Mouse (Mus musculus) CH12.LX (cell line): ENCODE measurements around the gene Bcl2l14. TPM values are rescaled to one million over a fixed set of nuclear protein-coding genes. Genes with fewer than 3 reads are reported as not detected.

Experiments used
- DNase-seq: peaks from one replicate; pipeline ENCODE4 v3.0.0-alpha.2; 2013; ENCODE audit errors: extremely low read depth
- H3K27ac ChIP-seq: 2 replicates; pipeline ENCODE4 v1.5.1; 2012; ENCODE audit warnings: low read depth, mild to moderate bottlenecking, control low read depth, moderate library complexity; ENCODE audit not compliant: insufficient read depth
- H3K27me3 ChIP-seq: replicated peaks from 2 replicates; pipeline ENCODE3; 2012; ENCODE audit warnings: inconsistent platforms
- H3K36me3 ChIP-seq, 2 experiments: replicated peaks in 1 of 2; 2 replicates each; pipeline versions ENCODE3 to v1.6.1; 2012; ENCODE audit warnings: inconsistent platforms in 1 of 2, low read length in 1 of 2, mild to moderate bottlenecking in 1 of 2, mixed read lengths in 1 of 2, moderate library complexity in 1 of 2; ENCODE audit not compliant: control insufficient read depth in 1 of 2, insufficient read depth in 1 of 2
- H3K4me1 ChIP-seq, 2 experiments: 2 replicates each; pipeline ENCODE4 v1.6.1; 2012; ENCODE audit warnings: inconsistent platforms in 1 of 2, moderate library complexity in 1 of 2; ENCODE audit not compliant: insufficient read depth in 2 of 2, control insufficient read depth in 1 of 2
- H3K4me2 ChIP-seq: 2 replicates; pipeline ENCODE4 v1.6.1; 2012; ENCODE audit warnings: low read depth, mild to moderate bottlenecking, control low read depth; ENCODE audit not compliant: poor library complexity, insufficient read depth, severe bottlenecking
- H3K4me3 ChIP-seq, 3 experiments: fragments of 150-350 bp in 1 of 3; sonication (generic) in 1 of 3; replicated peaks in 1 of 3; 2 replicates each; pipeline versions ENCODE3 to v1.5.1; 2011 to 2012; ENCODE audit warnings: low read depth in 2 of 3, low read length in 2 of 3, mild to moderate bottlenecking in 2 of 3, moderate library complexity in 2 of 3, control low read depth in 1 of 3, improper control_type of control experiment in 1 of 3, inconsistent platforms in 1 of 3, mixed read lengths in 1 of 3; ENCODE audit not compliant: poor library complexity in 1 of 3
- H3K79me2 ChIP-seq: replicated peaks from 2 replicates; pipeline ENCODE4 v1.6.1; 2012; ENCODE audit warnings: mild to moderate bottlenecking, moderate library complexity; ENCODE audit not compliant: control insufficient read depth, poor library complexity, insufficient read depth, severe bottlenecking; ENCODE audit errors: extremely low read depth
- H3K9ac ChIP-seq: 2 replicates; pipeline ENCODE4 v1.6.1; 2012; ENCODE audit warnings: low read depth, mild to moderate bottlenecking, control low read depth, moderate library complexity; ENCODE audit not compliant: insufficient read depth
- H3K9me3 ChIP-seq: replicated peaks from 2 replicates; pipeline ENCODE3; 2012; ENCODE audit warnings: low read length, inconsistent platforms, mixed read lengths
- CHD2 ChIP-seq: IDR thresholded peaks from 2 replicates; pipeline ENCODE4 v1.6.1; 2011; ENCODE audit warnings: low read length, improper control_type of control experiment
- CTCF ChIP-seq, 2 experiments: IDR thresholded peaks in 1 of 2; conservative IDR thresholded peaks in 1 of 2; 2 replicates each; pipeline ENCODE4 v1.5.1; 2011 to 2012; ENCODE audit warnings: low read depth in 2 of 2, low read length in 2 of 2, improper control_type of control experiment in 1 of 2, inconsistent platforms in 1 of 2, mild to moderate bottlenecking in 1 of 2, moderate library complexity in 1 of 2
- E2F4 ChIP-seq: IDR thresholded peaks from 2 replicates; pipeline ENCODE4 v1.6.1; 2011; ENCODE audit warnings: low read depth, low read length, improper control_type of control experiment; ENCODE audit not compliant: insufficient replicate concordance
- ETS1 ChIP-seq: conservative IDR thresholded peaks from 2 replicates; pipeline ENCODE4 v1.6.1; 2012; ENCODE audit warnings: low read depth, mild to moderate bottlenecking, inconsistent platforms, low read length, improper control_type of control experiment, moderate library complexity
- GABPA ChIP-seq: IDR thresholded peaks from 2 replicates; pipeline ENCODE4 v1.6.1; 2012; ENCODE audit warnings: low read depth, low read length, improper control_type of control experiment, inconsistent platforms; ENCODE audit not compliant: insufficient replicate concordance
- HCFC1 ChIP-seq: IDR thresholded peaks from 2 replicates; pipeline ENCODE4 v1.6.1; 2012; ENCODE audit warnings: low read depth, mild to moderate bottlenecking, inconsistent platforms, low read length, improper control_type of control experiment
- IRF4 ChIP-seq: IDR thresholded peaks from 2 replicates; pipeline ENCODE4 v1.6.1; 2014; ENCODE audit warnings: low read depth, mild to moderate bottlenecking, inconsistent platforms, low read length, improper control_type of control experiment
- JUND ChIP-seq: conservative IDR thresholded peaks from 2 replicates; pipeline ENCODE4 v1.6.1; 2011; ENCODE audit warnings: low read depth, low read length, improper control_type of control experiment
- KAT2A ChIP-seq: IDR thresholded peaks from 2 replicates; pipeline ENCODE4 v1.6.1; 2012; ENCODE audit warnings: low read length, improper control_type of control experiment, inconsistent platforms; ENCODE audit not compliant: insufficient replicate concordance
- MAFK ChIP-seq: IDR thresholded peaks from 2 replicates; pipeline ENCODE4 v1.6.1; 2011; ENCODE audit warnings: low read length, improper control_type of control experiment; ENCODE audit not compliant: insufficient replicate concordance
- MAX ChIP-seq: IDR thresholded peaks from 2 replicates; pipeline ENCODE4 v1.6.1; 2011; ENCODE audit warnings: low read length, improper control_type of control experiment
- MAZ ChIP-seq: IDR thresholded peaks from 2 replicates; pipeline ENCODE4 v1.6.1; 2012; ENCODE audit warnings: low read depth, mild to moderate bottlenecking, inconsistent platforms, low read length, improper control_type of control experiment, moderate library complexity
- MEF2A ChIP-seq: IDR thresholded peaks from 2 replicates; pipeline ENCODE4 v1.6.1; 2014; ENCODE audit warnings: low read depth, mild to moderate bottlenecking, inconsistent platforms, low read length, improper control_type of control experiment, borderline replicate concordance
- MXI1 ChIP-seq: IDR thresholded peaks from 2 replicates; pipeline ENCODE4 v1.6.1; 2011; ENCODE audit warnings: mild to moderate bottlenecking, low read depth, low read length, improper control_type of control experiment
- MYC ChIP-seq: IDR thresholded peaks from 2 replicates; pipeline ENCODE4 v1.6.1; 2011; ENCODE audit warnings: low read depth, mild to moderate bottlenecking, improper control_type of control experiment, low read length
- NELFE ChIP-seq: IDR thresholded peaks from 2 replicates; pipeline ENCODE4 v1.6.1; 2011; ENCODE audit warnings: low read depth, low read length, improper control_type of control experiment
- NRF1 ChIP-seq: IDR thresholded peaks from 2 replicates; pipeline ENCODE4 v1.6.1; 2014; ENCODE audit warnings: low read depth, mild to moderate bottlenecking, inconsistent platforms, low read length, improper control_type of control experiment, moderate library complexity
- PAX5 ChIP-seq: IDR thresholded peaks from 2 replicates; pipeline ENCODE4 v1.6.1; 2012; ENCODE audit warnings: low read length, inconsistent platforms, mixed read lengths
- RAD21 ChIP-seq: IDR thresholded peaks from 2 replicates; pipeline ENCODE4 v1.6.1; 2011; ENCODE audit warnings: low read depth, mild to moderate bottlenecking, low read length, improper control_type of control experiment, moderate library complexity
- RCOR1 ChIP-seq: conservative IDR thresholded peaks from 2 replicates; pipeline ENCODE4 v1.6.1; 2012; ENCODE audit warnings: low read depth, mild to moderate bottlenecking, inconsistent platforms, low read length, improper control_type of control experiment
- TCF12 ChIP-seq: IDR thresholded peaks from 2 replicates; pipeline ENCODE4 v1.6.1; 2014; ENCODE audit warnings: low read depth, mild to moderate bottlenecking, inconsistent platforms, low read length, improper control_type of control experiment
- UBTF ChIP-seq: IDR thresholded peaks from 2 replicates; pipeline ENCODE4 v1.6.1; 2012; ENCODE audit warnings: low read depth, mild to moderate bottlenecking, inconsistent platforms, low read length, improper control_type of control experiment, moderate library complexity
- USF1 ChIP-seq: IDR thresholded peaks from 2 replicates; pipeline ENCODE4 v1.6.1; 2014; ENCODE audit warnings: low read depth, mild to moderate bottlenecking, inconsistent platforms, low read length, improper control_type of control experiment
- USF2 ChIP-seq: conservative IDR thresholded peaks from 2 replicates; pipeline ENCODE4 v1.6.1; 2011; ENCODE audit warnings: low read depth, low read length, improper control_type of control experiment
- ZC3H11A ChIP-seq: IDR thresholded peaks from 2 replicates; pipeline ENCODE4 v1.6.1; 2012; ENCODE audit warnings: low read depth, mild to moderate bottlenecking, inconsistent platforms, low read length, improper control_type of control experiment
- dilution Hi-C: fragments of 300-500 bp; cut with MboI; formaldehyde crosslinking; loops from 2 replicates; pipeline ENCODE4 v1.14.3; 2020; ENCODE audit warnings: low sequenced_read_pairs; ENCODE audit not compliant: extremely low pct_unique_long_range_greater_than_20kb, extremely low pct_ligation_motif_present
- in situ Hi-C: fragments of 300-500 bp; cut with MboI; formaldehyde crosslinking; loops from 3 replicates; pipeline ENCODE4 v1.14.3; 2019; ENCODE audit warnings: low sequenced_read_pairs, low pct_ligation_motif_present, low pct_unique_long_range_greater_than_20kb, mixed read lengths
- polyA plus RNA-seq: library from polyadenylated mRNA; unstranded; fragments of >175 nt; gene quantifications from 2 replicates; pipeline ENCODE4 v1.2.1, GENCODE M21; 2012; ENCODE audit warnings: low read depth; ENCODE audit not compliant: insufficient read length
- total RNA-seq, 2 experiments: library from RNA; depleted of rRNA; stranded (reverse); fragments of 300-350 nt in 1 of 2; fragments of >200 nt in 1 of 2; gene quantifications; 2 replicates each; pipeline ENCODE4 v1.2.3; 2012 to 2014

The Bcl2l14 gene
- total and polyA plus RNA-seq, 3 experiments = 0.93 to 4.4 (median 3.0) TPM

GRCm38 (mm10) chr6:134443198-134443904, 47.2 kb downstream of the Bcl2l14 start:
- in situ Hi-C loops (loop anchor here (25.0 kb wide), 1 partner anchor 419 kb away; no protein-coding TSS in a partner anchor), dilution Hi-C loops (no loop called here)
- no peak overlapping the region for H3K4me3 ChIP-seq
- no peak for DNase-seq
- H3K36me3 ChIP-seq = peaks cover 4 to 25% of the 10 kb centered on the region in 2 experiments
- H3K27ac ChIP-seq = no peak overlapping the region
- no peaks in the 10 kb centered on the region for H3K79me2 ChIP-seq
- TF ChIP-seq USF1 (no peak), MEF2A (no peak), NRF1 (no peak), MXI1 (no peak), MAFK (no peak), CHD2 (no peak), MAZ (no peak), UBTF (no peak), HCFC1 (no peak), E2F4 (no peak), JUND (no peak), GABPA (no peak), TCF12 (no peak), CTCF (conservative IDR thresholded peaks at IDR 0.05 in 1 of 2, IDR thresholded peaks at IDR 0.05 in 1 of 2; ENCODE audit: low read depth in 2 of 2, low read length in 2 of 2) (no peak), ETS1 (no peak), RCOR1 (no peak), NELFE (no peak), KAT2A (no peak)
- H3K4me1 ChIP-seq = peaks cover 0 to 11% of the 10 kb centered on the region in 2 experiments; a peak in 1 of 4 replicates
- H3K27me3 ChIP-seq = no peaks in the 10 kb centered on the region
- no peak overlapping the region for H3K9ac ChIP-seq
- peaks cover 4% of the 10 kb centered on the region for H3K9me3 ChIP-seq
- H3K4me2 ChIP-seq = no peak overlapping the region

DNA sequence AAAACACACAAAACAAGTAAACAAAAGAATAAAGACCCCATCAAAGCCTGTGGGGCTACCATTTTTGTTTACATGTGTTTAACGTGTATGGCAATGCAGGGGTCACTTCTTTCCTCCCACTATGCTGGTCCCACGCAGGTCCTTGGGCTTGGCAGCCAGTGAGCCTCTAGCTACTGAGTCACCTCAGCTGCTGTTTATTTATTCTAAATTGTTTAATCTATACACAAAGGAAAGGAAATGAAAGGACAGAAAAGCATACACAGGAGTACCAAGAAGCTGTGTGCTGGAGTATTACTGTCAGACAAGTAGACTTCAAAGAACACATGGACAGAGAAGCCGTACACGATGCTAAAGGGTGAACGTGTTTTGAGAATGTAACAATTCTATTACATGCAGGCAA, 47.8 kb downstream of the Bcl2l14 start:
- Histone ChIP-seq H3K27me3 (no peaks in the 10 kb centered on the region), H3K36me3 (peaks cover 4 to 30% of the 10 kb centered on the region in 2 experiments), H3K4me3 (no peak overlapping the region), H3K27ac (no peak overlapping the region), H3K9me3 (peaks cover 4% of the 10 kb centered on the region), H3K4me2 (no peak overlapping the region), H3K4me1 (peaks cover 0 to 11% of the 10 kb centered on the region in 2 experiments; a peak in 1 of 4 replicates), H3K79me2 (no peaks in the 10 kb centered on the region)
- no peak for DNase-seq
- in situ Hi-C loops = loop anchor here (25.0 kb wide), 1 partner anchor 418 kb away; no protein-coding TSS in a partner anchor
- TF ChIP-seq KAT2A (no peak), UBTF (no peak), RAD21 (no peak), IRF4 (no peak), USF1 (no peak), MEF2A (no peak), HCFC1 (no peak), MYC (no peak), ZC3H11A (no peak), ETS1 (no peak), PAX5 (no peak), USF2 (no peak), RCOR1 (no peak), MAX (no peak), NRF1 (no peak), CTCF (conservative IDR thresholded peaks at IDR 0.05 in 1 of 2, IDR thresholded peaks at IDR 0.05 in 1 of 2; ENCODE audit: low read depth in 2 of 2, low read length in 2 of 2) (no peak), JUND (no peak), MAZ (no peak)
- TF ChIP-seq, all 38 proteins: peak for 0
- dilution Hi-C loops = no loop called here
- no peak overlapping the region for H3K9ac ChIP-seq
